Mouse (Mus musculus) adrenal gland, adult 8-10 months (tissue): ENCODE data around the gene Etnk1. TPM values are rescaled to one million over a fixed set of nuclear protein-coding genes. Genes with fewer than 3 reads are reported as not detected.
"Not testable (repeated sequence)": the region's sequence is repeated elsewhere in the genome, so short reads cannot be mapped to it uniquely, and the experiment has no call there.

ENCODE experiments used
- DNase-seq: peaks from one replicate; pipeline ENCODE4 v3.0.0; 2022
- total RNA-seq, 4 experiments: library from RNA; stranded (reverse); gene quantifications; 2 replicates each; pipeline ENCODE4 v1.2.4; 2022

Etnk1 gene
- total RNA-seq, result 100 to 1,000 TPM; 126 to 142 (median 139) TPM

DNA sequence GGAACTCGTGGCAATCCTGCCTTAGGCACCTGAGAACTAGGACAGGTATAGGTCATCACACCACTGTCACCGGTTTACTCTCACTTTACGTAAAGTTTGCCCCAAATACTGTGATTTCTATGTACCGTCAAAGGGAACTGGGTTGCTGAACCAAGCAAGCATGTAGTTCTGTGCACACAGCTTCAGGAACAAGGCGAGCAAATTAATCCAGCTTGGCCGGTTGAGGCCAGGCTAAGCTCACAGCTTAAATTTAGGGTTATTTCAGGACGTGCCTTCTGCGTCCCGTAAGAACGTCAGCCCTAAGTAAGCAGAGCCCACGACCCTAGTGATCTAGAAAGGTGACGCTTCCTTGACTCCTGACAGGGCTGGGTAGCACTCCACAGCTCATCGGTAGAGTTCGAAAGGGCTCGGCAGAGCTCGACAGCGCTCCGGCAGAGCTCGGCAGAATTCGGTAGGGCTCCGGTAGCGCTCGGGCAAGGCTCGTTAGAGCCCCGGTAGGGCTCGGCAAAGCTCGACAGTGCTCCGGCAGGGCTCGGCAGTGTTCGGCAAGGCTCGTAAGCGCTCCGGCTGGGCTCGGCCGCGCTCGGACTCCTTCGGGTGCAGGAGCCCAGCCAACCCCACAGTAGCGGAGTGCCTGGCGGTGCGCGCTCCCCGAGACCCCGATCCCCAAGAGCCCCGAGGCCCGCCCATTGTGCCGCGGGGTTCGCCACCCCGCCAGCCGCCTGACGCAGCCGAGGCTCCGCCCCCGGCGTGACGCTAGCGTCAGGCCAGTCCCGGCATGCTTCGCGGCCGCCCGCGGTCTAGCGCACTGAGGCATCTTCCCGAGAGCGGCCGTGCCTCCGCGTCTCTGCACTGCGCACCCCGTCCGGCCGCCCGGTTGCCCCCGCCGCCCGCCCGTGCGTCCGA is at the start of gene Etnk1:
Gene Etnk1 (plus strand): TSS at position 770 of the 906 bp plus-strand sequence.
- peak; percentile 94 for DNase-seq

DNA sequence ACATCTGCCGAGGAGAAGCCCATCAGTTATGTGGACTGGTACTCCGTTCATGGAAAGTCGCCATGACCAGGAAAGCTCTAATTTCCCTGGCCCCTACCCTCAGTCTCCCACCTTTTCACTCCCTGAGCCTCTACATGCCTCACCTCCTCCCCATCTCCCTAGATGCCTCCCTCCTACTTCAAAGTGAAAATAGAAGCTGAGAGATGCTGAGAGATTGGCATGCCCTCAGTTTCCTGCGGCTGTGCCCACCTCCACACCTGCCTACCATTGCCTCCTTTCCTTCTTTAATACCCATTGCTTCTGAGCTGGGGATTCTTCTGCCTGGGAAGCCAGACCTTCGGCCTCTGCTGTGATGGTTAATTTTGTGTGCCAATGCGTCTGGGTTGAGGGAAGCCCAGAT is 47.7 kb upstream of the Etnk1 start:
- no peak for DNase-seq

DNA sequence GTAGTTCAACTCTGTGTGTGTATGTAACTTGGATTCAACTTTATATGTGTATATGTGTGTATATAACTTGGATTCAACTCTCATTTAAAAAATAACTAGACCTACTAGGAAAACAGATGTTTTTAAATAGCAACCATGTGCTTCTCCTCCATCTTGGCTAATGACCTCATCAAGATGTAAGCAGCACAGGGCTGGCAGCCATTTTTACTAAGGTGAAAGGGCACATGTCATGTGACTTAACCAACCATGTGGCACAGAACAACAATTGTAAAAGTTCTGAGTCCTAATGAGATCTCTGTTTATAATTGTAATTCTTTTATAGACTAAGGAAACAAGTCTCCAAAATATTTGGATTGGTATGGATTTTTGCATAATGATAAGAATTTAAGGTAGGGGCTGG is 41.3 kb upstream of the Etnk1 start:
- DNase-seq, result no peak

DNA sequence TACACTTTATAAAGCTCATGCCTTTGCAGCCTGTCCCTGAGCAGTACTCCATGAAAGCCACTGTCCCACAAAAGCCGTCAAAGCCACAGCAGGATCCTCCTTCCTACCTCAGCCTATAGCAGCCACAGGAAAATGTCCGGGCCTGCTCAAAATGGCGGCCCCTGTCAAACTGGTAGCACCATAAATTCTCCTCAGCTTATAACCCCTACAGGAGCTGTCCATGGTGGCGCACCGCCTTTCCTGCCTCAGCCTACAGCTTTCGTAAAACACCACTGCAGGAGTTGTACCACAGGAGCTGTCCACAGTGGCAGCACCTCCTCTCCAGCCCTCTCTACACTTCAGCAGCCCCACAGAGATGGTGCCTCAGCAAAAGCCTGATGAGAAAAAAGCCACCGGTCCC is 37.6 kb upstream of the Etnk1 start:
- DNase-seq, result no peak

DNA sequence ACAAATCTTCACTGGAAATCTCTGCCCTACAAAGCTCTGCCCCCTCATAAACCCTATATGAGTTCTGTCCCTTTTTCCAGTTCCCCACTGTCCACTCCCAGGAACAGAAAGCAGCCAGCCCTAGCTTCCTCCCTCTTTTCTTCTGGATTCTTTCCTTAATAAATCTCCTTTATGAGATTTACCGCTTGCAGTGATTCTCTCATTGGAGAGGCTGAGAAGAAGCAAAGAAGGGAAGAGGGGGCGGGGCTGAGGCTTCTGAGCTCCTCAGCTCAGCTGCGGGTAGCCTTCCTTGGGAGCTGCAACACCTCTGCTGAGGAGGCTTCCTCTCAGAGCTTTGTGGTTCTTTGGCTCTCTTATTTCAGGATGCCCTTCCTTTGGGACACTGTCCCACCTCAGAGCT is 37.1 kb upstream of the Etnk1 start:
- DNase-seq, result no peak

DNA sequence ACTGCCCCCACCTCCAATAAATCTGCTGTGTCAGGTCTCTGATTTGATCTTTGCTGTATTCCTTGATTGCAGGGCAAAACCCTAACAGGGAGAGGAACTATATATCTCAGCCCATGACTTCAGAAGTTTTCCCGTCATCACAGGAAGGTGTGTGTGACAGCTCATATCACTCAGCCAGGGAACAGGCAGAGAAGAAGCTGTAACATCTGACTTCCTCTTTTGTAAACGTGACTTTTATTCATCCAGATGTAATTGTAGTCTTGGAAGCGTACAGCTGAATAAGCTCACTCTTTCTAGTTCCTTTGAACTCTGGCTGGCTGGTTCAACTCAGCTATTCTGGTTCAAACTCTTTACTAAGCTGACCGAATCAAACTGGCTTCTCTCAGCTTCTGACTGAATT is 36.6 kb upstream of the Etnk1 start:
- no peak for DNase-seq

DNA sequence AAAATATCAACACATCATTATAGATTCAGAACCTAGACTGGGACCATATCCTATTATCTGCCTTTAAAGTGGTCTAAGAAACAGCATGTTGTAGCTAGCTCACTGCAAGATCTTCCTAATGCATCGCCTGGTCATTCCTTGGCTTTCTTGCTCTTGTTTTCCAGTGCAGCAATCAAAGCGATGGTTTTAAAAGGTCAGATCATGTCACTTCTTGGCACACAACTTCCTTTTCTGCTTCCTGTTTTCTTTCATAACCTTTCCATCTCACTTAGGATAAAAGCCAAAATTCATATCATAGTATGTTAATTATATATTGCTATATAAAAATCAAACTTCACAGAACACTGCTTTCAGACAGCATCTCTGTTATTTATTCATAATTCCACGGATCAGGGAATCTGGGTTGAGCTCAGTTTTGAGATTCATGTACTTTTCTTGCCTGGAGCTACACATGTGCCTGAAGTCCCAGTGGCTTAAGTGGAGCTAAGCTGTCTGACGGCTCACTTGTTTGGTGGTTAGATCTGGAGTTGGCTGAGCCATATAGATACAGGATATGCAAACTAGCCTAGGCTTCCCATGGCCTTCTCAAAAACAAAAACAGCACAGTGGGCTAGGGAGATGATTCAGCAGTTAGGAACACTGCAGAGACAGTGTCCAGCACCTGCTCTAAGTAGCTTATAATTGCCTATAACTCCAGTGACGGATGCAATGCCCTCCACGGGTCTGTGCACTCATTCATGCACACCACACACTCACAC is 34.9 kb upstream of the Etnk1 start:
- no peak for DNase-seq

DNA sequence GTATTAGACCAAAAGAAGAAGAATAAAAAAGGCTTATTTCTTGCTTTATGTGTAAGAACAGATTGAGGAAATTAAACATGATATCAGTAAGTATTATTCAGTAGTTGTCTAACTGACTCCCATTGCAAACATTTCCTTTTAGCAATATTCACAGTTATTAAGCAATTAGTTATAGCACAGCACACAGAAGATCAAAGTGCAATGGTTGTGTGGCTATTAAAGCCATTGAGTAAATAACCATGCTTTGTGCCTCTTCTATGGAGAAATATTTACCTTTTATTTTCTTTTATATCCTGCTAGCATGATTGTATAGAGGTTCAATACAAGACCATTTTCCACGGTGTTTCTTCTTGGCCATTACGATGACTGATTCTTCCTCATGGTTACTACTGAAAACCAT is 33.9 kb upstream of the Etnk1 start:
- DNase-seq, result no peak

DNA sequence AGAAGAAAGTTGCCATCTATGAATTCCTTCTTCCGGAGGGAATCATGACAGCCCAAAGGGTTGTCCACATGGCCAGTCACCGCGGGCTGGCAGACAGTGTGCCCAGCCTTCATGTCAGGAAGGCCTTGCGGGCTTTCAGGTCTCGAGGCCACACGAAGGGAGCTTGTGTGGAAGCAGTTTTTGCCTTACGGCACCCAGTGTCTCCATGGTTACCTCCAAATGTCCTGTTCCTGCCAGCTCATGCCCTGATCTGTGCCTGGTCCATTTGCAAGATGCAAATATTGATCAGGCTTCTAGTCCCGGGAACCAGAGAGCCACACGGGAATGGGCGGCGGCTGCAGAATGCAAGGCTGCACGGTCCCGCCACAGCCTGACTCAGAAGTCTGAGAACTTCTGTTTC is 31.9 kb upstream of the Etnk1 start:
- DNase-seq, result no peak

DNA sequence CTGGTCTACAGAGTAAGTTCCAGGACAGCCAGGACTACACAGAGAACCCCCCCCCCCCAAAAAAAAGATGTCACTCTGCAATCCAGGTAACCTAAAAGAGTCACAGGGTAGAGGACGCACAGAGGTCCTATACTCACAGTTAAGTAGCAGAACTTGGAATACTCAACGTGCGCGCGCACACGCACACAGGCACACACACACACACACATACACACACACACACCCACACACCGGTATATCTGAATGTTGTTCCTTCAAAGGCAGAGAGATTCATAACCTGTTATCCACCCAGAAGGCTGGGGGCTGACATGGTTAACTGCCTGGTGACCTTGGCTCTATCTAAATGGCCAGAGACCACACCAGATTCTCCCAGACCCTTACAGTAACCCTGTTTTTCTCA is 30.3 kb upstream of the Etnk1 start:
- no peak for DNase-seq

DNA sequence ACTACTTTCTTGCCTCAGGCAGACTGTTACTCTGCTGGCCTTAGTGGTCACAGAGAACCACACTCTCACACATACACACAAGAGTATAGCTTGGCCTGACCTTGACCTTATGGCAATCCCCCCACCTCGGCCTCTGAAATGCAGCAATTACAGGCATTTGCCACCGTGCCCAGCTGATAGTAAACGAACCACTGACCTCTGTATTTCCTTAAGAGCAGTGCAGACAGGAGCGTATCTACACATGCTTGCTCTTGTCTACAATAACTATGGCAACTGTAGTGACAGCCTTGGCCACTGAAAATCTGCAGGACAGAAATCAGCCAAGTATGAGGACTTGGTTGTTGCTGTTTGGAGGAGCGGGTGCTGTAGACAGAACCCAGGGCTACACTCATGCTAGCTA is 29.7 kb upstream of the Etnk1 start:
- DNase-seq, result no peak

DNA sequence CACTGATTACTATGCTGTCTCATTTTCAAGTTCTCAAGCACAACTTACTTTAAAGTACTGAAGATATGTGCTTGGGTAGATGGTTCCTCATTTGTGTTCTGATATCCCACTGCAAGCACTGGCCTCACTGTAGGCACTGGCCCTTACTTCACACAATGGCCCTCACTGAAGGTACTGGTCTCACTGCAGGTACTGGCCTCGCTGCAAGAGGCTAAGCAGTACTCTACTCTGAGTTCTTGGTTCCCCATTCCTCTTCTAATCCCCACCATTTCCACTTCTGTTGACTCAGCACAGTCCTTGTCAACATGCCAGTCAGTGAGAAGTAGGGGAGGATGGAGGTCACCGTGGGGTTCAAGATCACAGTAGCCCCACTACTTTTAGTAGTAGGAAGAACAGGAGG is 27.6 kb upstream of the Etnk1 start:
- DNase-seq, result no peak

DNA sequence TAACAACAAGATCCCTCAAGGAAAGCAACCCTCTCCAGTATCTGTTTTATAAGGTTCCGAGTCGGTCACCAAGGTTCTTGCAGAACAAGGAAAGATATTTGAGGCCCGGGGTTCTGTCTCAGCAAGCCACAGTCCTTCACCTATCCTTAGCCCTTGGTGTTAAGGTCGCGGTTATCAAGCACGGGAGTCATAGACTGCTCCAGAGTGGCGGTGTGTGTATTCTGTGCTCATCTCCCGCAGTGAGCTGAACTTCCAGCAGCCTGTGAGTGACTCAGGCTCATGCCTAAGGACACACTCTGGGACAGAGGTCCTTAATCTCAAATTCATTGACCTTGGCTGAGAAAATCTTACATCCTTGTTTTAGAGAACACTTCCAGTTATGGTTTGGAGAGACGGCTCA is 26.1 kb upstream of the Etnk1 start:
- DNase-seq, result peak; percentile 58

DNA sequence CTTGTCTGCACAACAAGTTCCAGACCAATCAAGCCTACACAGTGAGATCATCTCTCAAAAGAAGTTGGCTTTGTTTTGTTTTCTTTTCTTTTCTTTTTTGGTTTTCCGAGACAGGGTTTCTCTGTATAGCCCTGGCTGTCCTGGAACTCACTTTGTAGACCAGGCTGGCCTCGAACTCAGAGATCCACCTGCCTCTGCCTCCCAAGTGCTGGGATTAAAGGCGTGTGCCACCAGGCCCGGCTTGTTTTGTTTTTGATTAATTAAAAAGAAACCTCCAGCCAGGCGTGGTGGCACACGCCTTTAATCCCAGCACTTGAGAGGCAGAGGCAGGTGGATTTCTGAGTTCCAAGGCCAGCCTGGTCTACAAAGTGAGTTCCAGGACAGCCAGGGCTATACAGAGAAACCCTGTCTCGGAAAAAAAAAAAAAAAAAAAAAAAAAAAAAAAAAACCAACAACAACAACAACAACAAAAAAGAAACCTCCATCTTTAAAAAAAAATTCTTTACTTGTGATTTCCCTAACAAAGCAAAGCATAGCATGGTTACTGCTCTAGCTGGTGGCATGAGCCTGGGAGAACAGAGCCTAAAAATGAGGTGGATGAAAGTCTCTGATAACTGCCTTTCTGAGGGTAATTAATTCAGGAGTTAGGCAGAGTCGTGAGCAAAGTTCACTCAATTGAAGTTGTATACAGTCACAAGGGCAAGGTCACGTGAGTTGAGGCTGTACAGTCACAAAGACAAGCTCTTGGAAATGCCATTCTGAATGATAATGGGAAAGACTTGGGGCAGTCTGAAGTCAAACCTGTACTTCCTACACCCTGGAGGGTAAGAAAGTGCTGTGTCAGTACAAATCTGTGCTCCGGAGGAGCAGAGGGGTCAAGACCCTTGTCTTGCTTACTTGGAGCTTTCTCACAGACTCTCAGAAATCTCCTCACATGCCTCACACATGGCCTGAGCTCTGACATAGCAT is 25.1 kb upstream of the Etnk1 start:
- not testable (repeated sequence) for DNase-seq

DNA sequence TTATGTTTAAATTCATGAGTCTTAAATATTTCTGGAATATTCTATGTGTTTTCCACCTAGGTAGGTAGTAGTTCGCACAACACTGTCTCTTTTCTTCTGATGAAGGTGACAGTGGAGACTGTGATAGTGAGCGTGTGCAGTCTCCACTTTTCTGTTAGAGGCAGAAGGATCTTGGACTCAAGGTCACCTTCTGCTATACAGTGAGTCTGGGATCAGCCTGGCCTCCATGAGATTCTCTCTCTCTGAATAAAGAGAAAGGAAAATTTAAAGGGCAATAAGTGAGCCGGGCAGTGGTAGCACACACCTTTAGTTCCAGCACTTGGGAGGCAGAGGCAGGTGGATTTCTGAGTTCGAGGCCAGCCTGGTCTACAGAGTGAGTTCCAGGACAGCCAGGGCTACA is 24.2 kb upstream of the Etnk1 start:
- DNase-seq, result no peak

DNA sequence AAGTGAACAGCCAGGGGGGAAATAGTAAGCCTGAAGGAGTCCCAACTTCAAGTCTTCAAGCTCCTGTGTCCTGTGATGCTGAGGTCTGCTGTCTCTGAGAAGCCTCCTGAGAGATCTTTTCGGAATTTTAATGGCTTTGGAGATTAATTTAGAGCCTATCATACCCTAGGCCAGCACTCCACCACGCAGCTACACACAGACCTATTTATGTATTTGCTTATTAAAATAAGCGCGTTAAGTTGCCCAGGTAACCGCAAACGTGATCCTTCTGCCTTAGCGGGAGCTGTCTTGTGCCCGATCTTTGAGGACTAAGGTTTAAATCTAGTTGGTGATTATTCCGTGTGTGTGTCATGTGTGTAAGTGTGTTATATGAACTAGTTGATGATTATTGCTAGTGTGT is 23.7 kb upstream of the Etnk1 start:
- no peak for DNase-seq

DNA sequence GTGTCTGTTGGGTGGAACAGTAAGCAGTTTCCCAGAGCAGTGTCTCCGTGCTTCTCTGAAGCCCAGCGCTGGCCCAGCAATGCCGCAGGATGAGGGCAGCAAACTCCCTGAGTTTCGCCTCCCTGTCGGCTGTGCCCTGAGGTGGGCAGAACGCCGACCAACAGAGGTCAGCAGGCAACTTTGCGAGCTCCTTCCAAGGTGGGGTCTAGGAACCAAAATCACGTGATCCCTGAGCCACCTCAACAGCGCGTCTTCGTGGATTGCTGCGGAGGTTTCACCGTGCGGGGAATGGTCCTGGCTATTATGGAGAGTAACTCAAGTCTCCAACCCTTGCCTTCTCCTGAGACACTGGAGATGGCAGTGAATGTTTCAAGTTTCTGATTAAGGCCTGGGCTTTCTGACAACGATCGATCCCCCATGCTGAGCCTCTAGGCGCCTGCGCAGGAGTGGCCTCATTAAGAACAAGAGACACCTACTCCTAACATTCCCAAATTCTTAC is 23.2 kb upstream of the Etnk1 start:
- no peak for DNase-seq

DNA sequence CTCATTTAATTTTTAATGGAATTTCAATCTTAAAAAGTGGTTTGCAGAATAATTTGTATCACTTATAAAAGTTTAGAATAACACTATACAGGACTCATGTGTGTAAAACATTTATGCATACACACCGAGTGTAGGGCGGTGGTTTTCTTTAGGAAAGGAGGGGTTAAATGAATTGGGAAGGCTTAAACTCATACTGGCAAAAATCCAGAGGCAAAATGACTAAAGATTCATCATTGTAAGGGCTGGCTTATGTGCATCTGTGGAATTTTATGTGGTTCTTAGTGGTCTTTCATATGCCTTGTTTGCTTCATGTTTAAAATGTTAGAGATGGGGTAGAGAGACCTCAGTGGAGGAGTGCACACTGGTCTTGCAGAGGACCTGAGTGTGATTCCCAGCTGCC is 22.5 kb upstream of the Etnk1 start:
- DNase-seq, result no peak

DNA sequence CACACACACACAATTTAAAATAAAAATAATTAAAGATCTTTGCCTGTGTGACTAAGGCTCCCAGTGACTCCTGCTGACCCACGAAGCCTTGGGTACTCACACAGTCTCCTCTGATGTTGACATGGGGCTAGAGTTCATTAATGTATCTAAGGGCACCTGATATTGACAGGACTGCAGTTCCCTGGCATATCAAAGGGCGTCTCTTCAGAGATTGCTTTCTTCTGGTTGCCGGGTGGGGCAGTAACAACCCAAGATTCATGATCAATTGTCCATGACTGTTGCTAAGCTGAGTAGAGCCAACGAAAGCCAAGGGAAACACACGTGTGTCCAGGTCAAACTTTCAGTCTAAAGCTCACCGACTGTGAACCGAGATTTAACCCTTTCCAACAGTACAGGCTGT is 22.0 kb upstream of the Etnk1 start:
- DNase-seq, result no peak

DNA sequence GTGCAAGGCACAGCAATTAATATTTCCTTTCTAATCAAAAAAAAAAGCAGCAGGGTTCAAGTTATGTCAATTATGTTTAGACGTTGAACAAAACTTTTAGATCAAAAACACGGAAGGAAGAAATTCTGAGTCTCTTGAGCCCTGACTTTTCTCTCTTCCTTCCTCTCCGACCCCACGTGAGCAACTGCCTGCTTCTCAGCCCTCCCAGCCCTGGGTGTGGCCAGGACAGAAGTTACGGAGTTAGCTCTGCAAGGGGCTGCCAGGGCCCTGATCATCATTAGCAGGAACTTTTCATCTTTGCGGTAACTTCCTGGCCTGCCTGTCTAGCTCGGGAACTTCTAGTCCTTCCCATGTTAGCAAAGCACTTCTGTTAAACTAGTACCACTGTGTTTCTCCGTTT is 20.3 kb upstream of the Etnk1 start:
- no peak for DNase-seq

DNA sequence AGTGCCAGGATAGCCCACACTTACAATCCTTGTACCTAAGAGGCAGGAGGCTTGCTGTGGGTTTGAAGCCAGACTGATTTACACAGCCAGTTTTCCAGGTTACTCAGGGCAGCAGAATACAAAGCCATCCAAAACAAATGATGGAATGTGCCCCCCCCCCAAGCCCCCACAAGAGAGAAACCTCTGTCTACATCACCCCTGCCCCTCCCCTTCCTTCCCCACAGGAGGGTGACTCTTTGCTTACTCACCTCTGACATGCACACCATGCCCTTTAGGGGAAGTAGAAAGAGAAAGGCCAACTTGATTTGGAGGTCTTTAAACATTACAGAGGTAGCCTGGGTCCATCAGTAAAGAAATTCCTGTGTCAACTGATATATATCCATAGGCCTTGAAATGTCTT is 18.2 kb upstream of the Etnk1 start:
- peak; percentile 38 for DNase-seq

DNA sequence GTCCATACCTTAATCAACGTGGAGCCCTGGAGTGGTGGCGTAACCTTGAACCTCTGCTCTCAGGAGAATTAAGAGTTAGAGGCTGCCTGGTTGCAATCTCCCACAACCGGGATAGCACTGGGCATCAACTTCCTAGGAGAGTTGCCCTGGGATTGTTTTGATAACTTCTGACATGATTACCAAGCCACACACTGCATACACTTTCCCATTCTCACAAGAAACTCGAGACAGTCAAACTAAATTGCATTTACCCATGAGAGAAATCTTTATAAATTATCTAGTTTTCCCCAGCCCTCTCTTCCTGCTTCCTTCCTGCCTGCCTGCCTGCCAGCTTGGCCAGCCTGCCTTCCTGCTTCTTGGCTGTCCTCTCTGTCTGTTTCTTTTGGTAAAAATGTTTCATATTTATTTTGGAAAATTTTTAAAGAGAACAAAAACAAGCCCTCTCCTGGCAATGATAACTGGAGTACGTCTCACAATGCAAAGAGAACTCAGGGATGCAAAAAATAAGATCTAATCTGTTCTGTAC is 17.2 kb upstream of the Etnk1 start:
- DNase-seq, result no peak
